Mouse (Mus musculus) MEL (cell line): ENCODE results near the gene Mlycd. TPM values are rescaled to one million over a fixed set of nuclear protein-coding genes. Genes with fewer than 3 reads are reported as not detected.

Experiments
- DNase-seq: peaks from one replicate; pipeline ENCODE4 v3.0.0; 2011; ENCODE audit warnings: low read depth, low spot score
- H3K27ac ChIP-seq: 2 replicates; pipeline ENCODE4 v1.5.1; 2012; ENCODE audit warnings: low read depth, mild to moderate bottlenecking, control low read depth, low read length, moderate library complexity; ENCODE audit not compliant: control insufficient read depth
- H3K27me3 ChIP-seq, 2 experiments: fragments of 150-350 bp in 1 of 2; sonication (generic) in 1 of 2; 2 replicates each; pipeline ENCODE4 v1.6.1; 2012; ENCODE audit warnings: low read length in 2 of 2, mild to moderate bottlenecking in 2 of 2, improper control_type of control experiment in 1 of 2, moderate library complexity in 1 of 2; ENCODE audit not compliant: insufficient read depth in 2 of 2, control insufficient read depth in 1 of 2
- H3K36me3 ChIP-seq, 2 experiments: 2 replicates each; pipeline ENCODE4 v1.6.1; 2012 to 2014; ENCODE audit warnings: low read length in 2 of 2, improper control_type of control experiment in 1 of 2, inconsistent platforms in 1 of 2, mild to moderate bottlenecking in 1 of 2; ENCODE audit not compliant: insufficient read depth in 2 of 2, control insufficient read depth in 1 of 2
- H3K4me1 ChIP-seq, 2 experiments: fragments of 150-350 bp in 1 of 2; sonication (generic) in 1 of 2; 2 replicates each; pipeline ENCODE4 v1.6.1; 2012; ENCODE audit warnings: low read length in 2 of 2, improper control_type of control experiment in 1 of 2, mild to moderate bottlenecking in 1 of 2; ENCODE audit not compliant: insufficient read depth in 2 of 2, control insufficient read depth in 1 of 2
- H3K4me3 ChIP-seq, 2 experiments: fragments of 150-350 bp in 1 of 2; sonication (generic) in 1 of 2; 2 replicates each; pipeline ENCODE4 v1.5.1; 2012; ENCODE audit warnings: low read depth in 2 of 2, low read length in 2 of 2, mild to moderate bottlenecking in 2 of 2, moderate library complexity in 2 of 2, control low read depth in 1 of 2, improper control_type of control experiment in 1 of 2; ENCODE audit not compliant: control insufficient read depth in 1 of 2, insufficient read depth in 1 of 2
- H3K79me2 ChIP-seq: 2 replicates; pipeline ENCODE4 v1.6.1; 2012; ENCODE audit warnings: mild to moderate bottlenecking, low read length, moderate library complexity; ENCODE audit not compliant: control insufficient read depth, poor library complexity, insufficient read depth
- H3K9ac ChIP-seq: 2 replicates; pipeline ENCODE4 v1.6.1; 2012; ENCODE audit warnings: low read depth, mild to moderate bottlenecking, control low read depth, low read length, moderate library complexity; ENCODE audit not compliant: control insufficient read depth, poor library complexity, severe bottlenecking
- H3K9me3 ChIP-seq: fragments of 150-350 bp; sonication (generic); replicated peaks from 2 replicates; pipeline ENCODE4 v1.6.1; 2012; ENCODE audit warnings: mild to moderate bottlenecking, low read length, improper control_type of control experiment, moderate library complexity; ENCODE audit not compliant: insufficient read depth
- BHLHE40 ChIP-seq: IDR thresholded peaks from 2 replicates; pipeline ENCODE4 v1.6.1; 2012; ENCODE audit warnings: low read depth, mild to moderate bottlenecking, inconsistent platforms, low read length, improper control_type of control experiment, borderline replicate concordance
- CHD1 ChIP-seq: IDR thresholded peaks from 2 replicates; pipeline ENCODE4 v1.6.1; 2012; ENCODE audit warnings: low read depth, mild to moderate bottlenecking, inconsistent platforms, low read length, improper control_type of control experiment
- E2F4 ChIP-seq: IDR thresholded peaks from 2 replicates; pipeline ENCODE4 v1.6.1; 2011; ENCODE audit warnings: low read depth, low read length, improper control_type of control experiment, borderline replicate concordance
- ELF1 ChIP-seq: IDR thresholded peaks from 2 replicates; pipeline ENCODE4 v1.6.1; 2014; ENCODE audit warnings: low read depth, mild to moderate bottlenecking, inconsistent platforms, low read length, improper control_type of control experiment, moderate library complexity
- ETS1 ChIP-seq: IDR thresholded peaks from 2 replicates; pipeline ENCODE4 v1.6.1; 2012; ENCODE audit warnings: low read depth, mild to moderate bottlenecking, inconsistent platforms, low read length, improper control_type of control experiment, moderate library complexity
- GABPA ChIP-seq: IDR thresholded peaks from 2 replicates; pipeline ENCODE4 v1.6.1; 2012; ENCODE audit warnings: low read depth, mild to moderate bottlenecking, inconsistent platforms, low read length, improper control_type of control experiment, moderate library complexity
- KAT2A ChIP-seq: conservative IDR thresholded peaks from 2 replicates; pipeline ENCODE4 v1.6.1; 2012; ENCODE audit warnings: low read depth, low read length, improper control_type of control experiment, inconsistent platforms
- MAZ ChIP-seq: IDR thresholded peaks from 2 replicates; pipeline ENCODE4 v1.6.1; 2012; ENCODE audit warnings: low read depth, mild to moderate bottlenecking, inconsistent platforms, low read length, improper control_type of control experiment
- MXI1 ChIP-seq: IDR thresholded peaks from 2 replicates; pipeline ENCODE4 v1.6.1; 2011; ENCODE audit warnings: mild to moderate bottlenecking, low read depth, low read length, improper control_type of control experiment
- MYB ChIP-seq: IDR thresholded peaks from 2 replicates; pipeline ENCODE4 v1.6.1; 2011; ENCODE audit warnings: mild to moderate bottlenecking, low read depth, low read length, improper control_type of control experiment
- MYC ChIP-seq: IDR thresholded peaks from 2 replicates; pipeline ENCODE4 v1.6.1; 2011; ENCODE audit warnings: low read depth, mild to moderate bottlenecking, low read length, improper control_type of control experiment, moderate library complexity
- NELFE ChIP-seq: IDR thresholded peaks from 2 replicates; pipeline ENCODE4 v1.6.1; 2011; ENCODE audit warnings: low read depth, low read length, improper control_type of control experiment
- NRF1 ChIP-seq: IDR thresholded peaks from 2 replicates; pipeline ENCODE4 v1.6.1; 2014; ENCODE audit warnings: low read depth, mild to moderate bottlenecking, inconsistent platforms, low read length, improper control_type of control experiment, moderate library complexity; ENCODE audit not compliant: poor library complexity, insufficient read depth, severe bottlenecking
- POLR2AphosphoS2 ChIP-seq: IDR thresholded peaks from 2 replicates; pipeline ENCODE4 v1.6.1; 2011; ENCODE audit warnings: low read length, improper control_type of control experiment
- POLR2AphosphoS5 ChIP-seq: IDR thresholded peaks from 2 replicates; pipeline ENCODE4 v1.6.1; 2012; ENCODE audit warnings: low read depth, borderline replicate concordance, mild to moderate bottlenecking, inconsistent platforms, low read length, moderate library complexity, mixed read lengths
- RAD21 ChIP-seq: IDR thresholded peaks from 2 replicates; pipeline ENCODE4 v1.6.1; 2011; ENCODE audit warnings: mild to moderate bottlenecking, low read depth, low read length, improper control_type of control experiment
- SIN3A ChIP-seq: IDR thresholded peaks from 2 replicates; pipeline ENCODE4 v1.6.1; 2012; ENCODE audit warnings: low read length, improper control_type of control experiment, inconsistent platforms
- TAL1 ChIP-seq: IDR thresholded peaks from 2 replicates; pipeline ENCODE4 v1.6.1; 2012; ENCODE audit warnings: mild to moderate bottlenecking, inconsistent platforms, low read length, moderate library complexity, mixed read lengths
- ZC3H11A ChIP-seq: IDR thresholded peaks from 2 replicates; pipeline ENCODE4 v1.6.1; 2012; ENCODE audit warnings: low read depth, mild to moderate bottlenecking, inconsistent platforms, low read length, improper control_type of control experiment
- polyA plus RNA-seq, 2 experiments: library from polyadenylated mRNA; stranded (reverse) in 1 of 2; unstranded in 1 of 2; fragments of >175 nt in 1 of 2; fragments of >200 nt in 1 of 2; gene quantifications; 2 replicates each; pipeline versions ENCODE4 v1.2.1 to v1.2.4; 2012; ENCODE audit warnings: low replicate concordance in 2 of 2, low read depth in 1 of 2; ENCODE audit not compliant: insufficient read length in 2 of 2, insufficient read depth in 1 of 2, missing spikeins in 1 of 2
- total RNA-seq: library from RNA; depleted of rRNA; stranded (reverse); fragments of 300-350 nt; gene quantifications from 2 replicates; pipeline ENCODE4 v1.2.3, GENCODE M21; 2012

Gene Mlycd
- total and polyA plus RNA-seq, 3 experiments: 7.2 to 13.2 TPM; not detected in 1

- TF ChIP-seq MYC (no peak), MXI1 (no peak), E2F4 (no peak), BHLHE40 (no peak), POLR2AphosphoS5 (peak; percentile 71; the same call in 1 of the 2 replicates), CHD1 (no peak), POLR2AphosphoS2 (no peak)
- H3K4me3 ChIP-seq: no peak overlapping the region
- H3K27me3 ChIP-seq: no peaks in the 10 kb centered on the region
- no peak overlapping the region for H3K9ac ChIP-seq
- H3K27ac ChIP-seq: no peak overlapping the region
- peaks cover 0 to 5% of the 10 kb centered on the region in 2 experiments; a peak in 2 of 4 replicates for H3K4me1 ChIP-seq
- H3K36me3 ChIP-seq: peaks cover 2 to 7% of the 10 kb centered on the region in 2 experiments; a peak in 2 of 4 replicates
- no peaks in the 10 kb centered on the region for H3K9me3 ChIP-seq
- DNase-seq: no peak
- H3K79me2 ChIP-seq: no peaks in the 10 kb centered on the region
Measured at GRCm38 (mm10) chr8:119404648-119405047, 10.0 kb downstream of the Mlycd start.

GRCm38 (mm10) chr8:119408311-119408710, 13.6 kb downstream of the Mlycd start:
- TF ChIP-seq ETS1 (no peak), E2F4 (no peak), MYB (no peak), POLR2AphosphoS2 (no peak), NELFE (no peak), TAL1 (no peak), MAZ (no peak), RAD21 (no peak), GABPA (no peak), NRF1 (no peak), KAT2A (no peak), CHD1 (no peak), MXI1 (no peak), ELF1 (no peak), SIN3A (no peak), ZC3H11A (no peak)
- H3K9ac ChIP-seq: no peak overlapping the region

More at GRCm38 (mm10) chr8:119408311-119408710, 13.6 kb downstream of the Mlycd start:
- Histone ChIP-seq H3K9me3 (no peaks in the 10 kb centered on the region), H3K4me1 (peaks cover 0 to 4% of the 10 kb centered on the region in 2 experiments; a peak in 1 of 4 replicates), H3K27me3 (no peaks in the 10 kb centered on the region), H3K36me3 (peaks cover 0 to 4% of the 10 kb centered on the region in 2 experiments; a peak in 1 of 4 replicates), H3K27ac (no peak overlapping the region), H3K4me3 (no peak overlapping the region), H3K79me2 (no peaks in the 10 kb centered on the region)
- DNase-seq: no peak
